Mouse (Mus musculus): ENCODE data around the gene Sipa1l1. TPM values are rescaled to one million over a fixed set of nuclear protein-coding genes. Genes with fewer than 3 reads are reported as not detected.

Sipa1l1 gene
- polyA plus RNA-seq, 1 experiment, result 152 TPM

GRCm38 (mm10) chr12:82274576-82274975, 105.5 kb downstream of the Sipa1l1 start:
- no peak overlapping the region for H3K27ac ChIP-seq (ENCODE audit: insufficient read depth, low read length)
- no peak for TF ChIP-seq CTCF (IDR thresholded peaks at IDR 0.05; ENCODE audit: extremely low read depth, insufficient read depth, low read length)
- TF ChIP-seq POLR2A (IDR thresholded peaks at IDR 0.05; ENCODE audit: extremely low read depth, insufficient read depth, low read length), result no peak
- no peak overlapping the region for H3K4me3 ChIP-seq (ENCODE audit: insufficient read depth, low read length)
- peaks cover 4% of the 10 kb centered on the region; the same call in 1 of the 2 replicates for H3K4me1 ChIP-seq (ENCODE audit: control insufficient read depth, insufficient read depth, low read length)

- no peak overlapping the region for H3K4me3 ChIP-seq (ENCODE audit: insufficient read depth, low read length)
- no peak for TF ChIP-seq POLR2A (IDR thresholded peaks at IDR 0.05; ENCODE audit: extremely low read depth, insufficient read depth, low read length)
- TF ChIP-seq CTCF (IDR thresholded peaks at IDR 0.05; ENCODE audit: extremely low read depth, insufficient read depth, low read length), result no peak
- H3K27ac ChIP-seq (ENCODE audit: insufficient read depth, low read length), result no peak overlapping the region
- H3K4me1 ChIP-seq (ENCODE audit: control insufficient read depth, insufficient read depth, low read length), result peaks cover 4% of the 10 kb centered on the region; the same call in 1 of the 2 replicates
Measured at GRCm38 (mm10) chr12:82275767-82276166, 106.6 kb downstream of the Sipa1l1 start.

- peaks cover 4% of the 10 kb centered on the region; the same call in 1 of the 2 replicates for H3K4me1 ChIP-seq (ENCODE audit: control insufficient read depth, insufficient read depth, low read length)
- no peak overlapping the region for H3K27ac ChIP-seq (ENCODE audit: insufficient read depth, low read length)
- H3K4me3 ChIP-seq (ENCODE audit: insufficient read depth, low read length), result no peak overlapping the region
- no peak for TF ChIP-seq POLR2A (IDR thresholded peaks at IDR 0.05; ENCODE audit: extremely low read depth, insufficient read depth, low read length)
- no peak for TF ChIP-seq CTCF (IDR thresholded peaks at IDR 0.05; ENCODE audit: extremely low read depth, insufficient read depth, low read length)
Measured at GRCm38 (mm10) chr12:82276591-82276990, 107.5 kb downstream of the Sipa1l1 start.

GRCm38 (mm10) chr12:82284617-82285016, 115.5 kb downstream of the Sipa1l1 start:
- no peak overlapping the region for H3K27ac ChIP-seq (ENCODE audit: insufficient read depth, low read length)
- peaks cover 4% of the 10 kb centered on the region for H3K4me1 ChIP-seq (ENCODE audit: control insufficient read depth, insufficient read depth, low read length)
- no peak overlapping the region for H3K4me3 ChIP-seq (ENCODE audit: insufficient read depth, low read length)

GRCm38 (mm10) chr12:82285018-82285417, 115.9 kb downstream of the Sipa1l1 start:
- Histone ChIP-seq H3K4me3 (ENCODE audit: insufficient read depth, low read length) (no peak overlapping the region), H3K27ac (ENCODE audit: insufficient read depth, low read length) (no peak overlapping the region), H3K4me1 (ENCODE audit: control insufficient read depth, insufficient read depth, low read length) (peaks cover 4% of the 10 kb centered on the region)
- TF ChIP-seq POLR2A (IDR thresholded peaks at IDR 0.05; ENCODE audit: extremely low read depth, insufficient read depth, low read length), result no peak

More at GRCm38 (mm10) chr12:82284617-82285016, 115.5 kb downstream of the Sipa1l1 start:
- TF ChIP-seq CTCF (IDR thresholded peaks at IDR 0.05; ENCODE audit: extremely low read depth, insufficient read depth, low read length) (no peak), POLR2A (IDR thresholded peaks at IDR 0.05; ENCODE audit: extremely low read depth, insufficient read depth, low read length) (no peak)

- H3K27ac ChIP-seq (ENCODE audit: insufficient read depth, low read length), result no peak overlapping the region
- TF ChIP-seq POLR2A (IDR thresholded peaks at IDR 0.05; ENCODE audit: extremely low read depth, insufficient read depth, low read length) (no peak), CTCF (IDR thresholded peaks at IDR 0.05; ENCODE audit: extremely low read depth, insufficient read depth, low read length) (no peak)
- no peak overlapping the region for H3K4me3 ChIP-seq (ENCODE audit: insufficient read depth, low read length)
- peaks cover 4% of the 10 kb centered on the region for H3K4me1 ChIP-seq (ENCODE audit: control insufficient read depth, insufficient read depth, low read length)
Measured at GRCm38 (mm10) chr12:82286068-82286467, 116.9 kb downstream of the Sipa1l1 start.

GRCm38 (mm10) chr12:82286804-82287203, 117.7 kb downstream of the Sipa1l1 start:
- no peak overlapping the region for H3K27ac ChIP-seq (ENCODE audit: insufficient read depth, low read length)
- H3K4me1 ChIP-seq (ENCODE audit: control insufficient read depth, insufficient read depth, low read length), result peaks cover 4% of the 10 kb centered on the region
- TF ChIP-seq CTCF (IDR thresholded peaks at IDR 0.05; ENCODE audit: extremely low read depth, insufficient read depth, low read length) (no peak), POLR2A (IDR thresholded peaks at IDR 0.05; ENCODE audit: extremely low read depth, insufficient read depth, low read length) (no peak)
- H3K4me3 ChIP-seq (ENCODE audit: insufficient read depth, low read length), result no peak overlapping the region

- no peak overlapping the region for H3K4me3 ChIP-seq (ENCODE audit: insufficient read depth, low read length)
- H3K4me1 ChIP-seq (ENCODE audit: control insufficient read depth, insufficient read depth, low read length), result peaks cover 1% of the 10 kb centered on the region
- TF ChIP-seq POLR2A (IDR thresholded peaks at IDR 0.05; ENCODE audit: extremely low read depth, insufficient read depth, low read length) (no peak), CTCF (IDR thresholded peaks at IDR 0.05; ENCODE audit: extremely low read depth, insufficient read depth, low read length) (no peak)
- H3K27ac ChIP-seq (ENCODE audit: insufficient read depth, low read length), result no peak overlapping the region
Measured at GRCm38 (mm10) chr12:82293545-82294247, 124.6 kb downstream of the Sipa1l1 start.

- Histone ChIP-seq H3K4me3 (ENCODE audit: insufficient read depth, low read length) (no peak overlapping the region), H3K4me1 (ENCODE audit: control insufficient read depth, insufficient read depth, low read length) (peaks cover 1% of the 10 kb centered on the region), H3K27ac (ENCODE audit: insufficient read depth, low read length) (no peak overlapping the region)
- no peak for TF ChIP-seq POLR2A (IDR thresholded peaks at IDR 0.05; ENCODE audit: extremely low read depth, insufficient read depth, low read length)
- TF ChIP-seq CTCF (IDR thresholded peaks at IDR 0.05; ENCODE audit: extremely low read depth, insufficient read depth, low read length), result no peak
Measured at GRCm38 (mm10) chr12:82294906-82295887, 126.1 kb downstream of the Sipa1l1 start.

All from cortical plate, adult 2 months (tissue).